Mouse (Mus musculus) splenic B cell, adult 2 months (primary cell): ENCODE measurements around the gene Prss32.
A peak's percentile ranks its signal among the peaks of the same experiment; 100 is the strongest.
"Not testable (repeated sequence)": the region's sequence is repeated elsewhere in the genome, so short reads cannot be mapped to it uniquely, and the experiment has no call there.

ENCODE experiments used
- DNase-seq: peaks from one replicate; pipeline ENCODE4 v3.0.0-alpha.2; 2011; ENCODE audit warnings: low read depth, low spot score
- H3K27me3 ChIP-seq: 2 replicates; pipeline ENCODE4 v1.6.1; 2012; ENCODE audit warnings: mild to moderate bottlenecking, low read length, moderate library complexity, mixed read lengths; ENCODE audit not compliant: control insufficient read depth, poor library complexity, insufficient read depth, severe bottlenecking
- H3K36me3 ChIP-seq: 2 replicates; pipeline ENCODE4 v1.6.1; 2012; ENCODE audit warnings: mild to moderate bottlenecking, low read length, moderate library complexity, mixed read lengths; ENCODE audit not compliant: control insufficient read depth, poor library complexity, insufficient read depth, severe bottlenecking

Gene Prss32

DNA sequence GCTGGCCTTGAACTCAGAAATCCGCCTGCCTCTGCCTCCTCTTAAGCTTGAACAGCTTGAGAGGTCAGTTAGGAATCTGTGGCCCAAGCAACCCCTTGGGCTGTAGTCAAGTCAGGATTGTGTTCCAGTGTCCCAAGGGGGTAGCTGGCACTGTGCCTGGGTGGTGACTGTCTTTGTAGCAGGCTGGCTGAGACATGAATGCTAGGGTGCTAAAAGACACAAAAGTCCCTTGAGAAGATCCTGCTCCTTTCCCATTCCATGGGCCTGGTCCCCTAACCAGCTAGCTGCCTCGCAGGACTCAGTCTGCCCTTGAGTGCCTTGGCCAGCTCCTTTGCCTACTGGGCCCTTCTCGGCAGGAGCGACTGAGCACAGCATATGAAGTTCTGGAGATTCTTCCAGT lies 19.3 kb downstream of the Prss32 start:
- H3K27me3 ChIP-seq, result no peaks in the 10 kb centered on the region
- no peaks in the 10 kb centered on the region for H3K36me3 ChIP-seq
- no peak for DNase-seq

- no peak for DNase-seq
Measured at GRCm38 (mm10) chr17:23867756-23868155, 24.1 kb downstream of the Prss32 start, which contains the start of gene Prss21. Gene Prss21, plus strand, starts transcription at chr17:23868056.

DNA sequence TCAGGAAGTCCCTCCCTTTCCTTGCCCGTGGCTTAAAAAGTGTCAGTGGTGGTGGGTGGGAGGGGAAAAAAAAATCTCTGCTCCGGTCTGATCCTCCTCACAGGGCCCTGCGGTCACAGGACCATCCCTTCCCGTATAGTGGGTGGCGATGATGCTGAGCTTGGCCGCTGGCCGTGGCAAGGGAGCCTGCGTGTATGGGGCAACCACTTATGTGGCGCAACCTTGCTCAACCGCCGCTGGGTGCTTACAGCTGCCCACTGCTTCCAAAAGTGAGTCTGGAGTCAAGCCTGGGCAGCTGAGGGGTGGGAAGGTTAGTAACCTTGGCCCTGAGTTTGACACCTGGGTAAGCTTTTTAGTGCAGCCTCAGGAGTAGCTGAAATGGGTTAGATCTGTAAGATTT lies 24.9 kb downstream of the Prss32 start:
- no peak for DNase-seq
- H3K36me3 ChIP-seq, result no peaks in the 10 kb centered on the region
- H3K27me3 ChIP-seq, result no peaks in the 10 kb centered on the region

More at GRCm38 (mm10) chr17:23867756-23868155, 24.1 kb downstream of the Prss32 start, which contains the start of gene Prss21:
- Histone ChIP-seq H3K36me3 (no peaks in the 10 kb centered on the region), H3K27me3 (no peaks in the 10 kb centered on the region)

DNA sequence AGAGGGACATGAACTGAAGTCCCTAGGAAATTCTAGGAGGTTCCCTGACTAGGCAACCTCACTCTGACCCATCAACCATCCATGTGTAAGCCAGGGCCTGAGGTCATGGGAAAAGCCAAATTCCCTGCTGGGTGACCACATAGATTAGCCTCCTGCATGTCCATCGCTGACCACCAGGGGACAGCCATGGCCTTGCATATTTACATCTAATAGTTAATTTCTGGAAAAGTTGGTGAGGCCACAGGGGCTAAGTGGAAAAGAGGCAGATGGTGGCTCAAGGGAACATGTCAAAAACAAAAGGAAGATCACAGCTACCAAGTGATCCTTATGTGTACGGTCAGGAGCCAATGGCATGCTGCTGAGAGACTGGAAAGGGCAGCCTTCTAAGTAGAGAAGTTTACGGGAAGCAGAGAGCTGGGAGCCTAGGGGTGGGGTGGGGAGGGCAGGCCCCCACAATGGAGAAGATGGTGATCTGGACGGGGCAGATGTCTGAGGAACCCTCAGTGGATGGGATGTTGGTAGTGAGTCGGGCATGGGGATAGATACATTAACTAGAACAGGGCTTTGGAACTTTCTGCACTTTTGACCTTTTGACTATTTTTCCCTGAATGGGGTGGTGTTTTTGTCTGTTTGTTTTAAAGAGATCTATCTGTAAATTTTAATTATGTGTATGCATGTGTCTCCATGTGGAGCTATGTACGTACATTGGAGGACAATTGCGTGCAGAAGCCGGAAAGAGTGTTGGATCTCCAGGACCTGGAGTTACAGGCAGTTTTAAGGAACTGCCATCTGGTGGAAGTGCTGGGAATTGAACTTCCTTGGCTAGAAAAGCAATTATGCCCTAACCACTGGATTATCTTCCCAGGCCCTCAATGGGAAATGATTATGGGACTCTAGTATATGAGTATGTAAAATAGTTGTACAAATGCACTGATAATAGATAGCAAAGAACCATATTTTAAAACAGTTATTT lies 30.5 kb downstream of the Prss32 start:
- peak; percentile 26 for DNase-seq
- H3K36me3 ChIP-seq, result no peaks in the 10 kb centered on the region
- no peaks in the 10 kb centered on the region; the same call in 1 of the 2 replicates for H3K27me3 ChIP-seq

- no peak for DNase-seq
- Histone ChIP-seq H3K27me3 (no peaks in the 10 kb centered on the region; the same call in 1 of the 2 replicates), H3K36me3 (no peaks in the 10 kb centered on the region)
Measured at GRCm38 (mm10) chr17:23876741-23877140, 33.1 kb downstream of the Prss32 start.

- H3K36me3 ChIP-seq, result no peaks in the 10 kb centered on the region
- H3K27me3 ChIP-seq, result no peaks in the 10 kb centered on the region; the same call in 1 of the 2 replicates
- no peak for DNase-seq
Measured at GRCm38 (mm10) chr17:23877166-23877565, 33.5 kb downstream of the Prss32 start.

- H3K36me3 ChIP-seq, H3K27me3 ChIP-seq, DNase-seq: not testable (repeated sequence)
Measured at GRCm38 (mm10) chr17:23880576-23880975, 36.9 kb downstream of the Prss32 start, which contains the start of the genes Dcpp1 and Dcpp2. Gene Dcpp1, plus strand, starts transcription at chr17:23880876. Gene Dcpp2, plus strand, starts transcription at chr17:23880880.
